Mouse (Mus musculus) ES-E14 (cell line): ENCODE measurements around the gene St3gal5. TPM values are rescaled to one million over a fixed set of nuclear protein-coding genes. Genes with fewer than 3 reads are reported as not detected.
A peak's percentile ranks its signal among the peaks of the same experiment; 100 is the strongest.
"Not testable (repeated sequence)": the region's sequence is repeated elsewhere in the genome, so short reads cannot be mapped to it uniquely, and the experiment has no call there.

Source experiments
- DNase-seq: peaks from one replicate; pipeline ENCODE4 v3.0.0-alpha.2; 2013; ENCODE audit warnings: low read depth, low spot score
- H3K27ac ChIP-seq: 2 replicates; pipeline ENCODE4 v1.5.1; 2012; ENCODE audit warnings: low read depth, mild to moderate bottlenecking, low read length, moderate library complexity, mixed read lengths; ENCODE audit not compliant: poor library complexity, insufficient read depth, severe bottlenecking
- H3K36me3 ChIP-seq: 2 replicates; pipeline ENCODE4 v1.6.1; 2012; ENCODE audit warnings: mild to moderate bottlenecking, low read length, moderate library complexity, mixed read lengths; ENCODE audit not compliant: control insufficient read depth, poor library complexity, insufficient read depth, severe bottlenecking
- H3K4me1 ChIP-seq, 2 experiments: fragments of 150-350 bp in 1 of 2; sonication (generic) in 1 of 2; 2 replicates each; pipeline ENCODE4 v1.6.1; 2012; ENCODE audit warnings: low read length in 2 of 2, mild to moderate bottlenecking in 1 of 2, mixed read lengths in 1 of 2; ENCODE audit not compliant: control insufficient read depth in 2 of 2, insufficient read depth in 2 of 2, poor library complexity in 1 of 2
- H3K4me3 ChIP-seq, 2 experiments: fragments of 150-350 bp in 1 of 2; sonication (generic) in 1 of 2; 2 replicates each; pipeline ENCODE4 v1.5.1; 2012; ENCODE audit warnings: low read length in 2 of 2, low read depth in 1 of 2, mild to moderate bottlenecking in 1 of 2, mixed read lengths in 1 of 2; ENCODE audit not compliant: insufficient read depth in 1 of 2, poor library complexity in 1 of 2, severe bottlenecking in 1 of 2
- H3K9ac ChIP-seq: 2 replicates; pipeline ENCODE4 v1.6.1; 2012; ENCODE audit warnings: low read depth, mild to moderate bottlenecking, low read length, mixed read lengths; ENCODE audit not compliant: poor library complexity, insufficient read depth, severe bottlenecking
- H3K9me3 ChIP-seq: fragments of 150-350 bp; sonication (generic); 2 replicates; pipeline ENCODE4 v1.6.1; 2012; ENCODE audit warnings: low read depth, mild to moderate bottlenecking, low read length; ENCODE audit not compliant: control insufficient read depth, insufficient read depth
- CHD2 ChIP-seq: IDR thresholded peaks from 2 replicates; pipeline ENCODE4 v1.6.1; 2014; ENCODE audit warnings: mild to moderate bottlenecking, low read depth, low read length, inconsistent platforms
- HCFC1 ChIP-seq: IDR thresholded peaks from 2 replicates; pipeline ENCODE4 v1.6.1; 2012; ENCODE audit warnings: low read length, inconsistent platforms, borderline replicate concordance; ENCODE audit not compliant: insufficient read depth
- MAFK ChIP-seq: IDR thresholded peaks from 2 replicates; pipeline ENCODE4 v1.6.1; 2014; ENCODE audit warnings: mild to moderate bottlenecking, low read depth, low read length, inconsistent platforms; ENCODE audit not compliant: insufficient read depth
- ZC3H11A ChIP-seq: IDR thresholded peaks from 2 replicates; pipeline ENCODE4 v1.6.1; 2012; ENCODE audit warnings: low read depth, mild to moderate bottlenecking, inconsistent platforms, low read length, borderline replicate concordance
- ZNF384 ChIP-seq: IDR thresholded peaks from 2 replicates; pipeline ENCODE4 v1.6.1; 2012; ENCODE audit warnings: low read depth, low read length, inconsistent platforms
- in situ Hi-C, 2 experiments: fragments of 600-800 bp; cut with MboI; formaldehyde crosslinking; loops; one replicate each; pipeline ENCODE4 v1.15.1; 2025; ENCODE audit warnings: low sequenced_read_pairs in 2 of 2, inconsistent platforms in 1 of 2; ENCODE audit not compliant: unreplicated experiment in 2 of 2
- total RNA-seq: library from RNA; depleted of rRNA; stranded (reverse); fragments of 300-350 nt; gene quantifications from 2 replicates; pipeline ENCODE4 v1.2.3, GENCODE M21; 2012

St3gal5 gene
- total RNA-seq, 1 experiment: 13.3 TPM

DNA sequence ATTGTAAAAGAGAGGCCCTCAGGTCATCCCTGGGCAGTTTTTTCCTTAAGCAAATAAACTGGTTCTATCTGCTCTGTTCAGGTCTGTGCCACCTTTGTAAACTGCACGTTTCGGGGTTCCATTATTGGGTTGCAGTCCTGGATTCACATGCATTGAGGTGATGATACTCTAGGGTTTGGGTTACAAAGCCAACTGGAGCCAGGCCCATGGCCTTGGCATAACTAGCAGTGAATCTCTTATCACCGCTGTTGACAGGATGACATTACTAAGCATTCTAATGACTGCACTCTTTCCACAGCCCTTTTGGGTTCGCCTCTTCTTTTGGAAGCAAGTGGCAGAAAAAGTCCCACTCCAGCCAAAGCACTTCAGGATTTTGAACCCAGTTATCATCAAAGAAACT lies 51.3 kb downstream of the St3gal5 start:
- no peak for DNase-seq
- Histone ChIP-seq H3K4me1 (no peaks in the 10 kb centered on the region), H3K9me3 (no peaks in the 10 kb centered on the region), H3K36me3 (no peaks in the 10 kb centered on the region), H3K4me3 (no peak overlapping the region), H3K27ac (no peak overlapping the region), H3K9ac (no peak overlapping the region)
- TF ChIP-seq HCFC1 (no peak), ZNF384 (no peak), ZC3H11A (no peak), CHD2 (no peak), MAFK (no peak)
- in situ Hi-C loops: no loop called here

DNA sequence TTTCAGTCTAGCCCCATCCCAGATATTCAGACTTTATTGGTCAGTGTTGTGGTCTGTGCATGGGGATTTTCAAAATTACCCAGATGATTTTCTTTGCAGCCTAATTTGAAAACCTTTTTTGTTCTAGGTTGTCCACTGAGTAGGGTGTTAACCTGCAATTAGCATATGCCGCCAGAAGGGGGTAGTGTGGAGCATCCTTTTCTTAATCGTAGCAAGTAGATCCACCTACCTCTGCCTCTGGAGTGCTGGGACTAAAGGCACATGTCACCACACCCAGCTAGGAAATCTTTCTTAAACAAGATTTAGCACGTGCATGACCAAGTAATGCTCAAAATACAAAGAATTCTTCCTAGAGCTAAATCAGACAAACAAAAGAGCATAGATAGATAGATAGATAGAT lies 52.4 kb downstream of the St3gal5 start:
- no peaks in the 10 kb centered on the region for H3K4me1 ChIP-seq
- TF ChIP-seq MAFK (no peak), CHD2 (no peak), HCFC1 (no peak), ZC3H11A (no peak), ZNF384 (no peak)
- H3K4me3 ChIP-seq: no peak overlapping the region
- no peaks in the 10 kb centered on the region for H3K9me3 ChIP-seq
- H3K27ac ChIP-seq: no peak overlapping the region
- in situ Hi-C loops: loop anchor here in 1 of 2 experiments (25.0 kb wide), 1 partner anchor 162 kb away; no protein-coding TSS in a partner anchor
- H3K9ac ChIP-seq: no peak overlapping the region
- DNase-seq: peak; percentile 34
- H3K36me3 ChIP-seq: no peaks in the 10 kb centered on the region

DNA sequence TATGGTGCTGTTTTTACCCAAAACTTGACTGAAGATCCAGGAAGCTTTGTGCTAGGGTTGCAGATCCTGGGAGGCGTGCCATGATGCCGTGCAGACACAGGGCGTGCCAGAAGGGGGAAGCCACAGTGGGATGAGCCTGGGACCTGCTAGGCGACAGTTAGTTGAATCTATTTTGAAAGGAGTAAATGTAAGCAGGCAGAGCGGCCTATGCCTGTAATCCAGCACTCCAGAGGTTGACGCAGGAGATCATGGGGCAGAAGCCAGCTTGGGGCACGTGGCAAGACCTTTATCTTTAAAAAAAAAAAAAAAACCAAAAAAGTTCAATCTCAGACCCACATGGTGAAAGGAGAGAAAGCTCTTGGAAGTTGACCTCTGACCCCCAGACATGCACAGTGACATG lies 55.3 kb downstream of the St3gal5 start:
- no peak for DNase-seq
- H3K27ac ChIP-seq: no peak overlapping the region
- H3K9ac ChIP-seq: no peak overlapping the region
- no peaks in the 10 kb centered on the region for H3K9me3 ChIP-seq
- in situ Hi-C loops: loop anchor here in 1 of 2 experiments (25.0 kb wide), 1 partner anchor 165 kb away; no protein-coding TSS in a partner anchor
- H3K4me3 ChIP-seq: no peak overlapping the region
- H3K36me3 ChIP-seq: no peaks in the 10 kb centered on the region
- H3K4me1 ChIP-seq: no peaks in the 10 kb centered on the region
- TF ChIP-seq CHD2: no peak
- no peak for TF ChIP-seq MAFK
- TF ChIP-seq HCFC1: no peak
- TF ChIP-seq ZC3H11A: no peak
- TF ChIP-seq ZNF384: no peak

- DNase-seq: no peak
- in situ Hi-C loops: loop anchor here in 1 of 2 experiments (25.0 kb wide), 1 partner anchor 166 kb away; no protein-coding TSS in a partner anchor
- no peak overlapping the region for H3K4me3 ChIP-seq
- TF ChIP-seq CHD2 (no peak), ZNF384 (no peak), HCFC1 (no peak)
- H3K36me3 ChIP-seq: no peaks in the 10 kb centered on the region
- H3K9me3 ChIP-seq: no peaks in the 10 kb centered on the region
- H3K9ac ChIP-seq: no peak overlapping the region
- H3K4me1 ChIP-seq: no peaks in the 10 kb centered on the region
- H3K27ac ChIP-seq: no peak overlapping the region
Observed at GRCm38 (mm10) chr6:72153455-72153854, 56.1 kb downstream of the St3gal5 start.

GRCm38 (mm10) chr6:72154008-72154407 lies 56.6 kb downstream of the St3gal5 start:
- not testable (repeated sequence) for H3K4me1 ChIP-seq, H3K27ac ChIP-seq, H3K9me3 ChIP-seq, H3K4me3 ChIP-seq, DNase-seq, H3K36me3 ChIP-seq, H3K9ac ChIP-seq
- in situ Hi-C loops: loop anchor here in 1 of 2 experiments (25.0 kb wide), 1 partner anchor 167 kb away; no protein-coding TSS in a partner anchor
